Mouse (Mus musculus): ENCODE results near the gene Galnt18. TPM values are rescaled to one million over a fixed set of nuclear protein-coding genes. Genes with fewer than 3 reads are reported as not detected.
A peak's percentile ranks its signal among the peaks of the same experiment; 100 is the strongest.

Galnt18 gene
- polyA plus RNA-seq, 1 experiment, result 13.4 TPM

DNA sequence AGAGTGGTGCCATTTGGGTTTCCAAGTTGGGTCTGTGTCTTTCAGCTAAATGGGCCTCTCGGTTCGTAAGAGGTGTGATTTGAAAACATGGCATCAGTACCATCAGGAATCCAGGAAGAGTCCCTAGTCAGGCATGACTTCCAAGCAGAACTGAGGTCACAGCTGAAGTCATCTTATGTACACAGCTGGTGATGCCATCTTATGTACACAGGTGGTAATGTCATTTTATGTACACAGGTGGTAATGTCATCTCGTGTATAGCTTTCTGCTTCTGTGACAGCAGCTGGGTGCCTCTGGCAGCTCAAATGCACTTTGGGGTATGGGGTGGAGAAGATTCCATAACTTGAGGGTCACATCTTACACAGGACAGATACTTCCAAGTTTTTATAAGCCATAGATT is 323.8 kb downstream of the Galnt18 start:
- DNase-seq (ENCODE audit: low read depth), result no peak
- TF ChIP-seq CTCF (IDR thresholded peaks at IDR 0.05; ENCODE audit: borderline replicate concordance, extremely low read depth, insufficient read depth, insufficient read length), result no peak
- TF ChIP-seq POLR2A (IDR thresholded peaks at IDR 0.05; ENCODE audit: borderline replicate concordance, extremely low read depth, insufficient read depth, insufficient read length, poor library complexity, severe bottlenecking), result no peak

DNA sequence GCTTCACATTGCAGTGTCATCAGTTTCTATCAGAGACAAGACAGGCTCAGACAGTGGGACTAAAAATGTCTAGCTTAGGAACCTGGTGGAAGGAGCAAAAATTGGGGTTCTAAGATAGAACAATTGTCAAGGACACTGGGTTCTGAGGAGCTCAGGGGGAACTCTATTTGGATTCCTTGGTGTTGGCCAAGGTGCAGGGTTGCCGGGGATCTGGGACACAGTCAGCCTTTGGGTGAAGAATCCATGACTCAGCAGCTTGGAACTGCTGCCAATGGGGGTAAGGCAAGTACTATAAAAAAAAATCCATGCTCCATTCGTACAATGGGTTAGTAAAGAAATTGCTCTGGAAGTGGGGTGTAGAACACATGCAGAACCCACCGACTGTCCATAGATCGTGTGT is 324.2 kb downstream of the Galnt18 start:
- no peak for TF ChIP-seq CTCF (IDR thresholded peaks at IDR 0.05; ENCODE audit: borderline replicate concordance, extremely low read depth, insufficient read depth, insufficient read length)
- TF ChIP-seq POLR2A (IDR thresholded peaks at IDR 0.05; ENCODE audit: borderline replicate concordance, extremely low read depth, insufficient read depth, insufficient read length, poor library complexity, severe bottlenecking), result no peak
- DNase-seq (ENCODE audit: low read depth), result no peak

DNA sequence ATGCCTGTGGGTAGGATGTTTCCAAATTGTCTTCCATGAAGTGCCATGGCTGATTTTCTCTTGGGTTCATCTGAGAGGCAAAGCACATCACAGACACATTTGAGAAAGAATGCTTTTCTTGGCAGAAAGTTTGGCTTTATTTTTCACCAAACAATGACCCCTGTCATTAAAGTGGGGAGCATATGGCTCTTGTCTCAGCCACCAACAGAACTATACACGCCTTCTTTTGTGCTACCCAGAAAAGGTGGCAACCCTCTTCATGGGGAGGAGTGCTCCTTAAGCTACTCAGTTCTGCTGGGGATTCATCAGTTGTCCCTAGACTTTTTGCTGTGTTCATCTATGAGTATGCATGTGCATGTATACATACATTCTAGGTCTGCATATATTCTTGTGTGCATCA is 327.8 kb downstream of the Galnt18 start:
- no peak for TF ChIP-seq CTCF (IDR thresholded peaks at IDR 0.05; ENCODE audit: borderline replicate concordance, extremely low read depth, insufficient read depth, insufficient read length)
- TF ChIP-seq POLR2A (IDR thresholded peaks at IDR 0.05; ENCODE audit: borderline replicate concordance, extremely low read depth, insufficient read depth, insufficient read length, poor library complexity, severe bottlenecking), result no peak
- no peak for DNase-seq (ENCODE audit: low read depth)

DNA sequence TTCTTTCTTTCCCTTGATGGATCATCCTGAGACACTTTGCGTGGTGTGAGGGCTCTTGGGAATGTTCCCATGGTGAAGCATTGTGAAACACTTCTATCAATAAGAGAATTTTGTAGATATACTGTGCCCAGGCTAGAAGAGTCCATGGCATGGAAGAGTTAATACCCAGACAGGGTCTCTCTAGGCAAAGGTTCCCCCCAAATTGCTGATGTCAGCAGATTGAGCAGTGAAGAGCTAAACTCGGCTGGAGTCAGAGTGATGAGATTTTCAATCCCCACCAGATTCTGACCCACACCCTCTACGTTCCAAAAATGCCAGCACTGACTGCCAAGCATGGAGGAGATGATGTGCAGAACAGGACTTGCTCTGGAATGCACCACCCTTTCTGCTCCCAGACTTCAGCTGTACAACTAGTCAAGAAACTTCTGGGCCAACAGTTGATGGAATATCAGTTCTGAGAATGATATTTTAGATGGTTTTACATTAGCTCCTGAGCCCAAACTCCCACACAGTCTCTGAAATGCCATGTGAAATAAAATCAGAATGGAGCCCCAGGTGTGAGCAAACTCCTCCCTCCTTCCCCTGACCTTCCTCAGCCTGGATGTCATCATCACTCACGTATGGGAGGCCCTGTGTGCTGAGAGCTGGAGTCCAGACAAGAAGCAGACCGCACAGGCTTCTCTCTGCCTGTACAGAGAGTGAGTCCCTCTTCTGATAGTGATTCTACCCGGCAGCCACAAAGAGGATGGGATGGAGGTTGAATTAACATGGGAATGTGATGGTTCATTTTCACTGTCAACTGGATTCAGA is 329.3 kb downstream of the Galnt18 start:
- no peak for DNase-seq (ENCODE audit: low read depth)
- TF ChIP-seq CTCF (IDR thresholded peaks at IDR 0.05; ENCODE audit: borderline replicate concordance, extremely low read depth, insufficient read depth, insufficient read length), result no peak
- no peak for TF ChIP-seq POLR2A (IDR thresholded peaks at IDR 0.05; ENCODE audit: borderline replicate concordance, extremely low read depth, insufficient read depth, insufficient read length, poor library complexity, severe bottlenecking)

DNA sequence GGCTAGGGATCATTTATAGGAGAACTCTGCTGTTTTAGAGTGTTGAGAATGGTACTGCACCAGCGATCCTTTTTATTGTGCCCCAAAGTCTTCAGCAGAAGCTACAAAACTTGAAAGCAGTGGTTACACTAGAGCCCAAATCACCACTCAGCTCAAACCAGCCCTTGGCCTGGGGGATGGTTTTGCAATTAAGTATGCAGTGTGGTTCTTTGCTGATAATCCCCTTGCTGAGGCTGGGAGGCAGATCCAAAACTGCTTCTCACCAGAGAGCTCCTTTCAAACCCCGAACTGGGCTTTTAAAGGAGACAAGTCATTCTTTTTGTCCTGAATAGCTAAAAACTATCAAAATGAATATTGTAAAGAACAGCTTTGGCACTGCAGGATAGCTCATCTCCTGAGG is 346.6 kb downstream of the Galnt18 start:
- TF ChIP-seq POLR2A (IDR thresholded peaks at IDR 0.05; ENCODE audit: borderline replicate concordance, extremely low read depth, insufficient read depth, insufficient read length, poor library complexity, severe bottlenecking) (no peak), CTCF (IDR thresholded peaks at IDR 0.05; ENCODE audit: borderline replicate concordance, extremely low read depth, insufficient read depth, insufficient read length) (no peak)
- DNase-seq (ENCODE audit: low read depth), result peak; percentile 49

DNA sequence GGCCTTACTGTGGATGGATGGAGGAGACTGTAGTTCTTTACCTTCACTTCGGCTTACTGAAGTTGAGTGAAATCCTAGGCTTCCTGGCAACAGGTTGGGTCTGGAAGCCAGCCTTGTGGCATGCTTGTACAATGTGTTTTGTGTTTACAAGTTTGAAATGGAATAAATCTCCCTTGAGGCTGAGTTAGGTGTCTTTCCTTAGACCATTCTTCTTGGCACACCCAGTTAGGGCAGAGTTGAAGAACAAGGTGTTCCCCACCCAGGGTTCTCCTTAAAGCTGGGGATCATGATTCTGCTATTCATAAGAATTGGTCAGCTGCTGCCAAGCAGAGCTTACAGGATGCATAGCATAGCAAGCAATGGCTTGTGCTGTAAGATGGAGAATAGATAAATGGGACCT is 352.4 kb downstream of the Galnt18 start:
- TF ChIP-seq POLR2A (IDR thresholded peaks at IDR 0.05; ENCODE audit: borderline replicate concordance, extremely low read depth, insufficient read depth, insufficient read length, poor library complexity, severe bottlenecking) (no peak), CTCF (IDR thresholded peaks at IDR 0.05; ENCODE audit: borderline replicate concordance, extremely low read depth, insufficient read depth, insufficient read length) (no peak)
- DNase-seq (ENCODE audit: low read depth), result no peak

Other genes starting within 250 kb of the Galnt18 start
- gene Usp47, start 243.5 kb upstream of the Galnt18 start, polyA plus RNA-seq (2012; rRNA removed), result 52.8 and 73.3 TPM in 2 replicates